Mouse (Mus musculus) liver, adult 10 weeks (tissue): ENCODE data around the gene Zfp639. TPM values are rescaled to one million over a fixed set of nuclear protein-coding genes. Genes with fewer than 3 reads are reported as not detected.

Experiments
- polyA plus RNA-seq: library from polyadenylated mRNA; stranded (reverse); fragments of 350-450 nt; fragmentation: Illumina TruSeq; extraction: RNeasy Lipid Tissue Mini Kit (QIAGEN cat#74804); gene quantifications from one replicate; pipeline ENCODE4 v1.2.3, GENCODE M21; 2014; ENCODE audit warnings: low read depth, low replicate concordance

Zfp639 gene
- 46.8 TPM for polyA plus RNA-seq

GRCm38 (mm10) chr3:32509496-32510374 is at the start of gene Zfp639:
Gene Zfp639 (plus strand): TSS chr3:32510259.

GRCm38 (mm10) chr3:32492097-32493090 is 17.7 kb upstream of the Zfp639 start, which contains the start of gene Kcnmb3:
Gene Kcnmb3 (minus strand): TSS chr3:32492231.

GRCm38 (mm10) chr3:32529303-32529898 is 19.3 kb downstream of the Zfp639 start, which contains the start of gene Mfn1:
Gene Mfn1 (plus strand): TSS chr3:32529465.

Other genes with a start within 250 kb of the Zfp639 start
- 2.4 TPM for gene Zmat3, start 144.2 kb upstream of the Zfp639 start, polyA plus RNA-seq
- 44.8 TPM for gene Pik3ca, start 112.6 kb upstream of the Zfp639 start, polyA plus RNA-seq
- not detected for gene Kcnmb3, start 18.0 kb upstream of the Zfp639 start, polyA plus RNA-seq
- gene Mfn1, start 19.2 kb downstream of the Zfp639 start, polyA plus RNA-seq = 162 TPM
- 2.0 TPM for gene Gnb4, start 106.3 kb downstream of the Zfp639 start, polyA plus RNA-seq
- 18.6 TPM for gene Actl6a, start 196.0 kb downstream of the Zfp639 start, polyA plus RNA-seq
- gene Ndufb5, start 226.7 kb downstream of the Zfp639 start, polyA plus RNA-seq = 316 TPM
- gene Mrpl47, start 227.3 kb downstream of the Zfp639 start, polyA plus RNA-seq = 31.0 TPM